Mouse (Mus musculus): ENCODE results near the gene Sipa1l1.

GRCm38 (mm10) chr12:82452428-82452827 lies 283.3 kb downstream of the Sipa1l1 start:
- TF ChIP-seq FLI1 (IDR thresholded peaks at IDR 0.05; ENCODE audit: low read length) (no peak), GATA1 (IDR thresholded peaks at IDR 0.05; ENCODE audit: borderline replicate concordance, low read length) (no peak)
